Mouse (Mus musculus): ENCODE data around the gene 4930522H14Rik.

The 4930522H14Rik gene

GRCm38 (mm10) chr4:109531111-109531510, at the start of gene 4930522H14Rik:
4930522H14Rik (minus strand) TSS chr4:109531297.
- no peak for DNase-seq (ENCODE audit: low spot score in 2 of 2)

- DNase-seq (ENCODE audit: low spot score in 2 of 2): no peak
Measured at GRCm38 (mm10) chr4:109578356-109578755, 47.3 kb upstream of the 4930522H14Rik start.

- DNase-seq (ENCODE audit: low spot score in 2 of 2): no peak
Measured at GRCm38 (mm10) chr4:109576933-109577332, 45.8 kb upstream of the 4930522H14Rik start.

GRCm38 (mm10) chr4:109574845-109575244, 43.7 kb upstream of the 4930522H14Rik start:
- DNase-seq (ENCODE audit: low spot score in 2 of 2): no peak

GRCm38 (mm10) chr4:109574331-109574730, 43.2 kb upstream of the 4930522H14Rik start:
- no peak for DNase-seq (ENCODE audit: low spot score in 2 of 2)

- DNase-seq (ENCODE audit: low spot score in 2 of 2): no peak
Measured at GRCm38 (mm10) chr4:109572632-109573031, 41.5 kb upstream of the 4930522H14Rik start.

- DNase-seq (ENCODE audit: low spot score in 2 of 2): no peak
Measured at GRCm38 (mm10) chr4:109569421-109569820, 38.3 kb upstream of the 4930522H14Rik start.

GRCm38 (mm10) chr4:109568959-109569358, 37.9 kb upstream of the 4930522H14Rik start:
- no peak for DNase-seq (ENCODE audit: low spot score in 2 of 2)

- no peak for DNase-seq (ENCODE audit: low spot score in 2 of 2)
Measured at GRCm38 (mm10) chr4:109564711-109565110, 33.6 kb upstream of the 4930522H14Rik start.

- no peak for DNase-seq (ENCODE audit: low spot score in 2 of 2)
Measured at GRCm38 (mm10) chr4:109550338-109551150, 19.4 kb upstream of the 4930522H14Rik start.

- DNase-seq (ENCODE audit: low spot score in 2 of 2): no peak
Measured at GRCm38 (mm10) chr4:109547306-109547705, 16.2 kb upstream of the 4930522H14Rik start.

- no peak for DNase-seq (ENCODE audit: low spot score in 2 of 2)
Measured at GRCm38 (mm10) chr4:109546538-109546937, 15.4 kb upstream of the 4930522H14Rik start.

GRCm38 (mm10) chr4:109530245-109530816, 766 bp downstream of the 4930522H14Rik start:
- no peak for DNase-seq (ENCODE audit: low spot score in 2 of 2)

- peak in 1 of 2 experiments; percentile 68 for DNase-seq (ENCODE audit: low spot score in 2 of 2)
Measured at GRCm38 (mm10) chr4:109504885-109505284, 26.2 kb downstream of the 4930522H14Rik start.

GRCm38 (mm10) chr4:109498476-109498875, 32.6 kb downstream of the 4930522H14Rik start:
- no peak for DNase-seq (ENCODE audit: low spot score in 2 of 2)

- DNase-seq (ENCODE audit: low spot score in 2 of 2): no peak
Measured at GRCm38 (mm10) chr4:109493581-109493980, 37.5 kb downstream of the 4930522H14Rik start.

GRCm38 (mm10) chr4:109488812-109489211, 42.3 kb downstream of the 4930522H14Rik start:
- DNase-seq (ENCODE audit: low spot score in 2 of 2): no peak

GRCm38 (mm10) chr4:109484621-109485020, 46.5 kb downstream of the 4930522H14Rik start, which contains the start of gene Rnf11:
Rnf11 (minus strand) TSS chr4:109484728.
- DNase-seq (ENCODE audit: low spot score in 2 of 2): no peak

GRCm38 (mm10) chr4:109482701-109483100, 48.4 kb downstream of the 4930522H14Rik start:
- no peak for DNase-seq (ENCODE audit: low spot score in 2 of 2)

GRCm38 (mm10) chr4:109481424-109481823, 49.7 kb downstream of the 4930522H14Rik start:
- no peak for DNase-seq (ENCODE audit: low spot score in 2 of 2)

GRCm38 (mm10) chr4:109477454-109477853, 53.6 kb downstream of the 4930522H14Rik start:
- DNase-seq (ENCODE audit: low spot score in 2 of 2): no peak

GRCm38 (mm10) chr4:109476554-109477014, 54.5 kb downstream of the 4930522H14Rik start:
- DNase-seq (ENCODE audit: low spot score in 2 of 2): peak; percentile 87 to 91

All from spleen, postnatal 10 days (tissue).